Mouse (Mus musculus) heart, postnatal 0 days (tissue): Measurements from ENCODE around the gene Zfp827. TPM values are rescaled to one million over a fixed set of nuclear protein-coding genes. Genes with fewer than 3 reads are reported as not detected.

Experiments used
- ATAC-seq: fragments of 200-750 bp; cut with Nextera tagmentation; 2 replicates; pipeline ENCODE4 v1.8.0; 2017; ENCODE audit warnings: low read depth, moderate number of reproducible peaks, moderate library complexity; ENCODE audit not compliant: insufficient read depth
- DNase-seq: peaks from one replicate; pipeline ENCODE4 v3.0.0-alpha.2; 2016; ENCODE audit warnings: low spot score
- H3K27ac ChIP-seq: fragments of 300-500 bp; sonication (generic); 2 replicates; pipeline ENCODE4 v1.5.1; 2014; ENCODE audit warnings: low read depth, mild to moderate bottlenecking
- H3K27me3 ChIP-seq: fragments of 300-500 bp; sonication (generic); 2 replicates; pipeline ENCODE4 v1.6.1; 2014; ENCODE audit warnings: low read length, mixed read lengths; ENCODE audit not compliant: control insufficient read depth, insufficient read depth
- H3K36me3 ChIP-seq: fragments of 300-500 bp; sonication (generic); replicated peaks from 2 replicates; pipeline ENCODE4 v1.6.1; 2014; ENCODE audit warnings: low read length, mixed read lengths; ENCODE audit not compliant: control insufficient read depth, insufficient read depth
- H3K4me1 ChIP-seq: fragments of 300-500 bp; sonication (generic); 2 replicates; pipeline ENCODE4 v1.6.1; 2014; ENCODE audit warnings: antibody characterized with exemption; ENCODE audit not compliant: control insufficient read depth, insufficient read depth
- H3K4me2 ChIP-seq: fragments of 300-500 bp; sonication (generic); 2 replicates; pipeline ENCODE4 v1.6.1; 2014; ENCODE audit warnings: low read depth, mild to moderate bottlenecking, low read length, moderate library complexity
- H3K4me3 ChIP-seq: fragments of 300-500 bp; sonication (generic); 2 replicates; pipeline ENCODE4 v1.5.1; 2014; ENCODE audit warnings: low read depth, low read length
- H3K9ac ChIP-seq: fragments of 300-500 bp; sonication (generic); replicated peaks from 2 replicates; pipeline ENCODE4 v1.6.1; 2014; ENCODE audit warnings: low read depth, low read length, mixed read lengths
- H3K9me3 ChIP-seq: fragments of 300-500 bp; sonication (generic); replicated peaks from 2 replicates; pipeline ENCODE4 v1.6.1; 2016; ENCODE audit warnings: low read length; ENCODE audit not compliant: control insufficient read depth
- CTCF ChIP-seq: IDR thresholded peaks from 2 replicates; pipeline ENCODE4 v1.5.1; 2016; ENCODE audit warnings: antibody characterized with exemption, control low read depth, low read depth
- EP300 ChIP-seq: IDR thresholded peaks from 2 replicates; pipeline ENCODE4 v1.6.1; 2016; ENCODE audit warnings: antibody characterized with exemption, low read depth
- WGBS: fragments of 180-500 bp; shearing (Covaris S2); extraction: QIAGEN DNeasy Blood & Tissue Kit; methylation state at CpG from one replicate; pipeline ENCODE4 v1.1.7; 2014; 5-methylcytosine and 5-hydroxymethylcytosine counted together
- polyA plus RNA-seq: library from polyadenylated mRNA; unstranded; fragments of >200 nt; fragmentation: Nextera tagmentation; extraction: Ambion mirVana; gene quantifications from 2 replicates; pipeline ENCODE4 v1.2.1, GENCODE M21; 2015
- total RNA-seq: library from RNA; depleted of rRNA; stranded (reverse); fragments of >200 nt; gene quantifications from 2 replicates; pipeline ENCODE4 v1.2.3, GENCODE M21; 2014; ENCODE audit warnings: low replicate concordance

The Zfp827 gene
- total and polyA plus RNA-seq, 2 experiments from 2014 or later, result 4.8 to 22.7 TPM

DNA sequence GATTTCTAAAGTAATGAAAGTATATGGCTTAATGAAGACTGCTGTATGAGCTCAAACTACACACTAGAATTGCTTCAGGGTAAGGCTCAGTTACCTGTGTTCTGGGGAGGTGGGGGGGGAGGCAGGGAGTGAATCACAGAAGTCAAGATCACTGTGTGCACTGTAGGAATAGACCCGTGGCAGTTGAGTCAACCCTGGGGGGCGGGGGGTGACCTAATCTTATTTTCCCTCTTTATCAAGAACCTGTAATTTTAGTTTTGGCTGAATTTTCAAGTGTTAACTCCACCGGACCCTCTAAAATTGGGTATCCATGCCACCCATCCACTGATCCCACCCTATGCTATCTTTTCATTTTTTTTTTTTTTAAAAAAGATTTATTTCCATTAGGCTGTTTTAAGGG is 918 bp upstream of the Zfp827 start:
- Histone ChIP-seq H3K9me3 (no peaks in the 10 kb centered on the region), H3K27ac (no peak overlapping the region), H3K9ac (peak overlapping the region; percentile 93; the same call in 1 of the 2 replicates), H3K27me3 (no peaks in the 10 kb centered on the region), H3K4me2 (peak overlapping the region; percentile 69), H3K4me3 (peak overlapping the region; percentile 89), H3K4me1 (peaks cover 8% of the 10 kb centered on the region), H3K36me3 (no peaks in the 10 kb centered on the region)
- WGBS, result 47% methylated on average over 3 of the region's 3 CpGs
- no peak for TF ChIP-seq CTCF
- TF ChIP-seq EP300, result no peak
- ATAC-seq (no peak), DNase-seq (no peak)

DNA sequence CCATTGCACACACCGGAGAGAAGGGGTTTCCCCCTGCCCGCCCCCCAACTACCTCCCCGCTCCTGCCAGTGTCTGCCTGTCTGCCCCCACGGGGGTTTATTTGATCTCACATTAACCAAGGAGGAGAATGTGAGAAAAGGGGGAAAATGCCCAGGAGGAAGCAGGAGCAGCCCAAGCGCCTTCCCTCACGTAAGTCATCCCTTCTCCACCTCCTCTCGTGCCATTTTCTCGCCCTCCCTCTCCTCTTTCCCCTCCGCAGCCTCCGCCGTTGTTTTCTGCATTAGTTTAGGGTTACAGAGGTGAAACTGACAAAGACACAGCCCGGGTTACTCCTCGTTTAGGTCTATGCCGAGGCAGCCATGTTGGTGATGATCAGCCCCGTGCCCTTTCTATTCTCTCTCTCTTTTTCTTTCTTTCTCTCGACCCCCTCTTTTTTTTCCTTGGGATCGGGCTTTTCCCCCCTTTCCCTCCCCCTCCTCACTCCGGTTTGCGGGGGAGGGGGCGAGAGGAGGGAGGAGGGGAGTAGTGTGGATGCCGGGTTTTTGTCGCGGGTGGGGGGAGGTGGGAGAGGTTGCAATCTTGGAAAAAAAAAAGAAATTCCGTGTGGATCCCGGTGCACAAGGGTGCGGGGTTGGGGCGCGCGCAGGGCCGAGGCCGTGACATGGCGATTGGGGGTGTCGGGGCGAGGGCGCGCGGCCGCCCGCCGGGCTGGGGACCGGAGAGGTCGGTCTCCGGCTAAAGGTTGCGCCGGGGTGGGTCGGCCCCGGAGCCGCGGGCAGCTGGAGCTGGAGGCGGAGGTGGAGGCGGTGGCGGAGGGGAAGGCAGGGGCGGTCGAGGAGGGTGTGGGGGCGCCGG is 531 bp downstream of the Zfp827 start:
- peak; percentile 12 for ATAC-seq
- Histone ChIP-seq H3K9me3 (no peaks in the 10 kb centered on the region), H3K4me2 (peak overlapping the region; percentile 69), H3K27ac (peak overlapping the region; percentile 100), H3K4me3 (peak overlapping the region; percentile 89), H3K4me1 (peaks cover 23% of the 10 kb centered on the region), H3K9ac (peak overlapping the region; percentile 93), H3K36me3 (no peaks in the 10 kb centered on the region), H3K27me3 (no peaks in the 10 kb centered on the region)
- DNase-seq, result peak; percentile 34
- TF ChIP-seq EP300, result no peak
- TF ChIP-seq CTCF, result no peak
- under 1% methylated on average over 34 of the region's 56 CpGs for WGBS

DNA sequence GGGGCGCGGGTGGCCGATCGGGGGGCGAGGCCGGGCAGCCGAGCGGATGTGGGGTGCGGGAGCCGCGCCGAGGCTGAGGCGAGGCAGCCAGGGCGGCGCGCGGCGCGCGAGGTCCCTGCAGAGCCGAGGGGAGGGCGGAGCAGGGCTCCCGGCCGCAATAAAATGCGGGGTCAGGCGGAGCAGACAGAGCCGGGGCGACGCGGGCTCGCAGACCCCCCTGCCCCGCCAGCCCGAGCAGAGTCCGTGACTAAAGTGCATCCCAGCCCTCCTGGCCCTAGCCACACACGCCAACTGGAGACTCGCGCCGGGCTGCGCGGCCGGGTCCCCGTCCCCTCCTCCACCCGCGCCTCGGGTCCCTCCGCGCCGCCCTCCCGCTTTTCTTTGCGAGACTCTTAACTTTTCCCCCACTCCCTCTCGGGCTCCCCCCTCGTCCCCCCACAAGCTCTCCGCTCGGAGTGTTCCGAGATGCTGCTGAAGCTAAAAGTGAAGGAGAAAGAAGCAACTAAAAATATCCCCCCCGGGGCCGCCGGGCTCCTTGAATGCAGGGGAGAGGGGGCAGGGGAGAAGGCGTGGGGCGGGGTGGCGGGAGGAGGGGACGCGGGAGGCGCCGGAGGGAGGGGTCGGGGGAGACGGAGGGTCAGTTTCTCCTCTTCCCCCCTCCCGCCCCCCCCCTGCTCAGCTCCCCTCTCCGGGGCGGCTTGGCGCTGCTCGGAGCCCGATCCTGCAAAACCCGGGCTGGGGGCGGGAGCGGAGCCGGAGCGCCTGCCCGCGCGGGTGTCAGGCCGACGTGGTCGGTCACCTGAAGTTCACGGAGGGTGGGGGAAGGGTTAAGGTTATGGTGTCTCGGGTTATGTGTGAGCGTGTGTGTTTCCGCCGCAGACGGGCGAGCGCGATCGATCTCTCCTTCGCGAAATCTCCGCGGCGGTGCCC is 1.4 kb downstream of the Zfp827 start:
- ATAC-seq (peak; percentile 81), DNase-seq (peak; percentile 85)
- TF ChIP-seq CTCF (no peak), EP300 (no peak)
- peaks cover 24% of the 10 kb centered on the region for H3K4me1 ChIP-seq
- no peaks in the 10 kb centered on the region for H3K36me3 ChIP-seq
- H3K4me2 ChIP-seq, result peak overlapping the region; percentile 69
- peak overlapping the region; percentile 100 for H3K27ac ChIP-seq
- H3K27me3 ChIP-seq, result no peaks in the 10 kb centered on the region
- WGBS, result under 1% methylated on average over 84 of the region's 99 CpGs
- peak overlapping the region; percentile 93 for H3K9ac ChIP-seq
- H3K9me3 ChIP-seq, result no peaks in the 10 kb centered on the region
- peak overlapping the region; percentile 89 for H3K4me3 ChIP-seq

DNA sequence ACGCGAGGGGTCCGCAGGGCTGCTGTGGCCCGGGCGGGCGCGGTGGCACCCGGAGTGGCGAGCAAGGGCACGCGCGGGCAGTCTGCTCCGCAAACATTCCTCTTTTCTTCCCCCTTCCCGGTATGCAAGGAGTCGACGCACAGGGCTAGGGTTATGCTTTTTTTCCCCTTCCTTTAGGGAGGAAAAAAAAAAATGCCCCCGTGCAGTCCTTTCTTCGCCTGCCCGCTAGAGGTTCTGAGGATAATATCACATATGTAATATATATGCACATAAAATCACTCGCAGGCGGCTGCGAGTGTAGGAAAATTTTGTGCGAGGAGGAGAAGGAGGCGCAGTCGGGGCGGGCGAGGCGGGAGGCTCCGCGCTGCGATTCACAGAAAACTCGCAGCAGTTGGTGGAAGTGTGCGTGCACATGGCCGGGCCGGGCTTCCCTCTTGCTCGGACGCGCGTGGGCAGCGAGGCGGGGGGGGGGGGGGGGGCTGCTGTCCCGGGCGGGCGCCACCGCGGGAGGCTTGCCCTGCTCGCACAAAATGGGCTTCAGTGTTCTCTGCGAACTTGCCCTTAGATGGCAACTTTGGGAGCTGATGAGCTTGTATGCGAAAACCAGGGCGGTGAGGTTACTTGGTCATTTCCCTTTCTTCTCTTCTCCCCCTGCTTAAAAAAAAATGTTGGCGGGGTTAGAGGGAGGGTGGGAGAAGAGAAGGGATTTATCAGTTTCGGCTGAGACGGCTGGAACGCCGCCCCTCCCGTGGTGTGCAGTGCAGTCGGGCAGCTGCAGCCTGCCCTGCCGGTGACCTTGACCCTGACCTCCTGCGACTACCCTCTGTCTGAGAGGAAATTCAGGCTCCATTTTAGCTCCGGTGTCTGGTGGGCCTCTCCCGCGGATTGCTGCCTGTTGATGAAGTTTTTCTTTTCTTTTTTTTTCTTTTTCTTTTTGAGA is 2.4 kb downstream of the Zfp827 start:
- ATAC-seq (peak; percentile 21), DNase-seq (peak; percentile 83)
- Histone ChIP-seq H3K4me1 (peaks cover 24% of the 10 kb centered on the region), H3K27me3 (no peaks in the 10 kb centered on the region), H3K27ac (peak overlapping the region; percentile 100), H3K4me3 (peak overlapping the region; percentile 89), H3K4me2 (peak overlapping the region; percentile 69), H3K9ac (peak overlapping the region; percentile 93), H3K9me3 (no peaks in the 10 kb centered on the region), H3K36me3 (no peaks in the 10 kb centered on the region)
- no peak for TF ChIP-seq CTCF
- TF ChIP-seq EP300, result peak; percentile 74
- under 1% methylated on average over 54 of the region's 62 CpGs for WGBS

DNA sequence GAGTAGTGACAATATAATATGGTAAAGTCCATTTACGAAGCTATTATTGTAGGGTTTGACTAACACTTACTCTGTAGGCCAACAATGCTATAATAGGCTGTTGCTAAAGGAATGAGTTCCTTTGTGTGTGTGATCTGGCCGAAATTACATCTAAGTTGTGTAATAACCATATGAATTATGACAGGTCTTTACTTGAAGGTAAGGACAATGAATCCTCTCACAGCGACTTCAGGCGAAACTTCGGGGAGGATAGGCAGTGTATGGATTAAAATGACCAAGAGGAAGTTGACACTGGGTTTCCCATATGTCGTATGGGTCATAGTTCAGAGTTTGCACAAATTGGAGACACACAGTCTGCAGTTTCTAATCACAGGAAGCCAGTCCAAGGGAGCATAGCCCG is 9.3 kb downstream of the Zfp827 start:
- 68% methylated on average over 7 of the region's 7 CpGs for WGBS
- H3K9me3 ChIP-seq, result no peaks in the 10 kb centered on the region
- H3K27me3 ChIP-seq, result no peaks in the 10 kb centered on the region
- DNase-seq (no peak), ATAC-seq (no peak)
- no peak overlapping the region for H3K27ac ChIP-seq
- TF ChIP-seq EP300 (no peak), CTCF (no peak)
- no peak overlapping the region for H3K4me3 ChIP-seq
- H3K4me1 ChIP-seq, result peaks cover 13% of the 10 kb centered on the region
- H3K9ac ChIP-seq, result no peak overlapping the region
- H3K4me2 ChIP-seq, result no peak overlapping the region
- peaks cover 6% of the 10 kb centered on the region; the same call in 1 of the 2 replicates for H3K36me3 ChIP-seq
